Mouse (Mus musculus) erythroblast, embryonic 14.5 days (primary cell): ENCODE results near the gene Acot6.

ENCODE experiments used
- GATA1 ChIP-seq: IDR thresholded peaks from 2 replicates; pipeline ENCODE4 v1.6.1; 2012; ENCODE audit warnings: low read length, inconsistent platforms, mixed read lengths
- TAL1 ChIP-seq: IDR thresholded peaks from 3 replicates; pipeline ENCODE4 v1.6.1; 2012; ENCODE audit warnings: low read length, inconsistent platforms, mixed read lengths

DNA sequence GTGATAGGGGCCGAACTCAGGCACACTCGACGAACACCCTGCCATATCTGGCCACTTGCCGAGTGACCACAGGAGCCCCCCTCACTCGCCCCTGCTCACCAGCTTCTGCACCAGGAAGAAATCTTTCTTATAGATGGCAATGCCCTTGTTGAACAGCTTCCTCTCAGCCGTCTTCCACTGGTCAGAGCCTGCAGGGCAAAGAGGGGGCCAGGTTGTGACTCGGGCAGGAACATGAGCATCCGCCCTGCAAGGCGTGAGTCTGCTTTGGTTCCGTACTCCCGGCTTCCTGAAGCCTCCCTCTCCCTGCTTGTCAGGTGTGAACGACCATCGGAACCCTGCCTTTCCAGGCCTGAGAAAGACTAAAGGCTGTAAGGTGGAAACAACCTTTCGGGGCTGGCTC, 57.7 kb downstream of the Acot6 start:
- TF ChIP-seq TAL1 (no peak), GATA1 (no peak)
